Mouse (Mus musculus) macrophage (primary cell): ENCODE measurements around the gene Pglyrp3. TPM values are rescaled to one million over a fixed set of nuclear protein-coding genes. Genes with fewer than 3 reads are reported as not detected.
"Not testable (repeated sequence)": the region's sequence is repeated elsewhere in the genome, so short reads cannot be mapped to it uniquely, and the experiment has no call there.

Experiments used
- H3K27ac ChIP-seq: fragments of 350-480 bp; formaldehyde crosslinking; 2 replicates; pipeline ENCODE4 v1.9.0; 2021
- H3K36me3 ChIP-seq: fragments of 350-480 bp; formaldehyde crosslinking; 2 replicates; pipeline ENCODE4 v1.9.0; 2021; ENCODE audit errors: inconsistent target
- H3K4me3 ChIP-seq: fragments of 350-480 bp; formaldehyde crosslinking; 2 replicates; pipeline ENCODE4 v1.9.0; 2021; ENCODE audit errors: inconsistent target
- H3K79me2 ChIP-seq: fragments of 350-480 bp; formaldehyde crosslinking; 2 replicates; pipeline ENCODE4 v1.9.0; 2021; ENCODE audit errors: inconsistent target
- WGBS: methylation state at CpG from one replicate; pipeline ENCODE4 v1.1.7; 2026; ENCODE audit warnings: inconsistent platforms; ENCODE audit not compliant: missing documents; 5-methylcytosine and 5-hydroxymethylcytosine counted together
- polyA plus RNA-seq: library from polyadenylated mRNA; stranded (reverse); fragments of 250-400 nt; gene quantifications from 3 replicates; pipeline ENCODE4 v1.2.4, GENCODE M21; 2018; ENCODE audit warnings: inconsistent platforms
- total RNA-seq, 78 experiments: library from RNA; depleted of rRNA; stranded (reverse); fragments of 250-400 nt; gene quantifications; 1 replicate in 9 of 78; 2 replicates in 24 of 78; 3 replicates in 43 of 78; 4 replicates in 2 of 78; pipeline ENCODE4 v1.2.4; 2018; ENCODE audit warnings: inconsistent platforms in 56 of 78

Gene Pglyrp3
- total RNA-seq (2018; cell fraction: chromatin; rRNA removed), result not detected
- total RNA-seq (2018; cell fraction: cytosol; rRNA removed), result not detected
- not detected for total RNA-seq (2018; cell fraction: nucleus; rRNA removed)
- polyA plus RNA-seq, result not detected in 3 replicates

- no peaks in the 10 kb centered on the region for H3K36me3 ChIP-seq
- no peak within 1 kb of the TSS for H3K4me3 ChIP-seq
- WGBS, result 83% methylated on average over 1 of the region's 1 CpGs
- no peak within 1 kb of the TSS for H3K27ac ChIP-seq
- no peaks in the 10 kb centered on the region for H3K79me2 ChIP-seq
Measured at GRCm38 (mm10) chr3:92014283-92014682, at the start of gene Pglyrp3. Gene Pglyrp3 (plus strand): TSS chr3:92014583.

- no peaks in the 10 kb centered on the region for H3K36me3 ChIP-seq
- whole genome bisulfite sequencing, result 71% methylated on average over 1 of the region's 1 CpGs
- H3K27ac ChIP-seq, result no peak overlapping the region
- no peak overlapping the region for H3K4me3 ChIP-seq
- H3K79me2 ChIP-seq, result no peaks in the 10 kb centered on the region
Measured at GRCm38 (mm10) chr3:92011001-92011400, 3.4 kb upstream of the Pglyrp3 start.

- H3K79me2 ChIP-seq, H3K36me3 ChIP-seq, H3K4me3 ChIP-seq, H3K27ac ChIP-seq: not testable (repeated sequence)
- 67% methylated on average over 22 of the region's 24 CpGs for WGBS
Measured at GRCm38 (mm10) chr3:92024541-92024940, 10.2 kb downstream of the Pglyrp3 start.

- no peak overlapping the region for H3K27ac ChIP-seq
- no peaks in the 10 kb centered on the region for H3K36me3 ChIP-seq
- WGBS, result 50% methylated on average over 2 of the region's 2 CpGs
- H3K79me2 ChIP-seq, result no peaks in the 10 kb centered on the region
- no peak overlapping the region for H3K4me3 ChIP-seq
Measured at GRCm38 (mm10) chr3:92033203-92033602, 18.8 kb downstream of the Pglyrp3 start.

- 73% methylated on average over 1 of the region's 1 CpGs for WGBS
- Histone ChIP-seq H3K27ac (no peak overlapping the region), H3K36me3 (no peaks in the 10 kb centered on the region)
Measured at GRCm38 (mm10) chr3:92033892-92034291, 19.5 kb downstream of the Pglyrp3 start.

GRCm38 (mm10) chr3:92050382-92051054, 36.1 kb downstream of the Pglyrp3 start:
- no peak overlapping the region for H3K27ac ChIP-seq
- H3K36me3 ChIP-seq, result no peaks in the 10 kb centered on the region
- 34% methylated on average over 6 of the region's 6 CpGs for WGBS
- no peak overlapping the region for H3K4me3 ChIP-seq
- no peaks in the 10 kb centered on the region for H3K79me2 ChIP-seq

More at GRCm38 (mm10) chr3:92033892-92034291, 19.5 kb downstream of the Pglyrp3 start:
- Histone ChIP-seq H3K79me2 (no peaks in the 10 kb centered on the region), H3K4me3 (no peak overlapping the region)

GRCm38 (mm10) chr3:92080462-92081284, 66.3 kb downstream of the Pglyrp3 start:
- Histone ChIP-seq H3K4me3 (no peak overlapping the region), H3K79me2 (no peaks in the 10 kb centered on the region), H3K36me3 (no peaks in the 10 kb centered on the region), H3K27ac (no peak overlapping the region)
- 2% methylated on average over 82 of the region's 82 CpGs for WGBS

Other genes starting within 250 kb of the Pglyrp3 start
- not detected in 3 replicates for gene Lor, start 68.6 kb downstream of the Pglyrp3 start, polyA plus RNA-seq
- gene Prr9, start 109.4 kb downstream of the Pglyrp3 start, polyA plus RNA-seq, result not detected in 3 replicates
- not detected in 3 replicates for gene Lelp1, start 128.2 kb downstream of the Pglyrp3 start, polyA plus RNA-seq
- gene Sprr2a1, start 201.2 kb downstream of the Pglyrp3 start, polyA plus RNA-seq, result not detected in 3 replicates
- not detected in 3 replicates for gene Sprr2a2, start 201.3 kb downstream of the Pglyrp3 start, polyA plus RNA-seq